Mouse (Mus musculus): ENCODE measurements at regions not wholly inside any gene's neighbourhood (a gene's known extent, or its start where the extent isn't known, plus 50 kb on each side); places are given as distances from the start of the nearest gene placed in this dataset.

GRCm38 (mm10) chr8:127792611-127793010 lies 565.8 kb upstream of the Nrp1 start:
- DNase-seq (ENCODE audit: low spot score) (no peak), ATAC-seq (ENCODE audit: low FRiP score) (no peak)
- Histone ChIP-seq H3K27ac (no peak overlapping the region), H3K9me3 (ENCODE audit: control insufficient read depth, low read length) (no peaks in the 10 kb centered on the region), H3K4me3 (replicated peaks; ENCODE audit: low read length) (no peak overlapping the region), H3K36me3 (replicated peaks; ENCODE audit: control insufficient read depth, insufficient read depth) (no peaks in the 10 kb centered on the region), H3K9ac (no peak overlapping the region), H3K4me2 (replicated peaks) (no peak overlapping the region), H3K27me3 (ENCODE audit: control insufficient read depth, insufficient read depth, low read length) (no peaks in the 10 kb centered on the region), H3K4me1 (replicated peaks; ENCODE audit: control insufficient read depth, insufficient read depth, low read length) (no peaks in the 10 kb centered on the region)
- WGBS: 77% methylated on average over 5 of the region's 5 CpGs

GRCm38 (mm10) chr8:127799849-127800471 lies 558.4 kb upstream of the Nrp1 start:
- ATAC-seq (ENCODE audit: low FRiP score) (no peak), DNase-seq (ENCODE audit: low spot score) (no peak)
- H3K9ac ChIP-seq: no peak overlapping the region
- no peak overlapping the region for H3K27ac ChIP-seq
- 86% methylated on average over 6 of the region's 6 CpGs for WGBS
- H3K36me3 ChIP-seq (replicated peaks; ENCODE audit: control insufficient read depth, insufficient read depth): no peaks in the 10 kb centered on the region
- no peaks in the 10 kb centered on the region for H3K27me3 ChIP-seq (ENCODE audit: control insufficient read depth, insufficient read depth, low read length)
- H3K4me2 ChIP-seq (replicated peaks): no peak overlapping the region
- no peak overlapping the region for H3K4me3 ChIP-seq (replicated peaks; ENCODE audit: low read length)
- H3K9me3 ChIP-seq (ENCODE audit: control insufficient read depth, low read length): no peaks in the 10 kb centered on the region
- H3K4me1 ChIP-seq (replicated peaks; ENCODE audit: control insufficient read depth, insufficient read depth, low read length): peaks cover 11% of the 10 kb centered on the region

DNA sequence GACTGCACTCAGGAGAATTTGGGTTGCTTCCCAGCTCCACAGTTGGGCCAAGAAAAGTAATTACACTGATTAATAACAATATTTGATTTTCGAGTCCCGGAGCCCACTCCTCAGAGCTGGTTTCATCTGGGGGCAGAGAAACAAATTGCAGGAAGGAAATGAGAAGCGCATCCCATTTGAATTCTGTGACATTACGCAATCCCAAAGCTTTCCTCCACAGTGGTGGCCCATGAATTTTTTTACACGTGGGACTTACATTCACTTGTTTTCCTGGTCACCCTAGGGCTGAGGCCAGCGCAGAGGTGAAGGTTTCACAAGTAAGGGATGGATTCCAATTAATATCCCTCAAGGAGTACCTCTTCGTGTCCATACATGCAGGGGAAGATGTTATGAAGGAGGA lies 556.3 kb upstream of the Nrp1 start:
- Histone ChIP-seq H3K4me3 (replicated peaks; ENCODE audit: low read length) (no peak overlapping the region), H3K9me3 (ENCODE audit: control insufficient read depth, low read length) (no peaks in the 10 kb centered on the region), H3K27ac (no peak overlapping the region), H3K36me3 (replicated peaks; ENCODE audit: control insufficient read depth, insufficient read depth) (no peaks in the 10 kb centered on the region), H3K9ac (no peak overlapping the region), H3K27me3 (ENCODE audit: control insufficient read depth, insufficient read depth, low read length) (no peaks in the 10 kb centered on the region), H3K4me2 (replicated peaks) (no peak overlapping the region), H3K4me1 (replicated peaks; ENCODE audit: control insufficient read depth, insufficient read depth, low read length) (peaks cover 11% of the 10 kb centered on the region)
- WGBS: 81% methylated on average over 7 of the region's 7 CpGs
- no peak for DNase-seq (ENCODE audit: low spot score)
- no peak for ATAC-seq (ENCODE audit: low FRiP score)

DNA sequence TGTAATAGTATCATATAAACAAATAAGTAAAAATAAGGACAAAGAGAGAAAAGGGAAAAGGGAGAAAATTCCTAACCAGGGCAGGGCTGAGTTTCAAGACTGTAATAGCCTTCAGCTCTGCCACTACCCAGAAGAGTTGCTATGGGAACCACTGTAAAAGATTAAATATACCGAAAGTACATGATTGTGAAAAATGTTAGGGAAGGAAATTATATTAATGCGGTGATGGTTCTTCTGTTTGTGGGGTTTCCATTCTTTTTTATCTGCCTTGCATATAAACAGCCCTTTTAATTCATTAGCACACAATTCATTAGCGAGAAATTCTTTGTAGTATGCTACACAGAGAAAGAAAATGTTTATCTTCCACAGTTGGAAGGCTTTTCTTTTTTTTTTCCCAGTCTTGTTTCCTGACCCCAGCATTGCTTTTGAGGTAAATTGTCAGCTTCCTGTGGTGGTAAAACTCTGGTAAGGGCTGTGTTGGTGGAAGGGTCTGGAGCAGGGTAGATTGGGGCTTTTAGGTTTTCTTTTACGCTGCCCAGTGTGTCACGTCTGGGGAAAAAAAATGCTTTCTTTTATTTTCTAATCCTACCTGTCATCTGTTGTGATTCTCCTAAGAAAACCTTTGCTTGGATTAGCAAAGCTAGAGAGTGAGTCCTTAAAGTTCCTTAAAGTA lies 555.6 kb upstream of the Nrp1 start:
- Histone ChIP-seq H3K4me2 (replicated peaks) (no peak overlapping the region), H3K27ac (peak overlapping the region; percentile 57), H3K9ac (no peak overlapping the region), H3K4me3 (replicated peaks; ENCODE audit: low read length) (no peak overlapping the region), H3K36me3 (replicated peaks; ENCODE audit: control insufficient read depth, insufficient read depth) (no peaks in the 10 kb centered on the region), H3K9me3 (ENCODE audit: control insufficient read depth, low read length) (no peaks in the 10 kb centered on the region), H3K4me1 (replicated peaks; ENCODE audit: control insufficient read depth, insufficient read depth, low read length) (peaks cover 11% of the 10 kb centered on the region), H3K27me3 (ENCODE audit: control insufficient read depth, insufficient read depth, low read length) (no peaks in the 10 kb centered on the region)
- DNase-seq (ENCODE audit: low spot score) (no peak), ATAC-seq (ENCODE audit: low FRiP score) (no peak)
- 59% methylated on average over 5 of the region's 5 CpGs for WGBS

DNA sequence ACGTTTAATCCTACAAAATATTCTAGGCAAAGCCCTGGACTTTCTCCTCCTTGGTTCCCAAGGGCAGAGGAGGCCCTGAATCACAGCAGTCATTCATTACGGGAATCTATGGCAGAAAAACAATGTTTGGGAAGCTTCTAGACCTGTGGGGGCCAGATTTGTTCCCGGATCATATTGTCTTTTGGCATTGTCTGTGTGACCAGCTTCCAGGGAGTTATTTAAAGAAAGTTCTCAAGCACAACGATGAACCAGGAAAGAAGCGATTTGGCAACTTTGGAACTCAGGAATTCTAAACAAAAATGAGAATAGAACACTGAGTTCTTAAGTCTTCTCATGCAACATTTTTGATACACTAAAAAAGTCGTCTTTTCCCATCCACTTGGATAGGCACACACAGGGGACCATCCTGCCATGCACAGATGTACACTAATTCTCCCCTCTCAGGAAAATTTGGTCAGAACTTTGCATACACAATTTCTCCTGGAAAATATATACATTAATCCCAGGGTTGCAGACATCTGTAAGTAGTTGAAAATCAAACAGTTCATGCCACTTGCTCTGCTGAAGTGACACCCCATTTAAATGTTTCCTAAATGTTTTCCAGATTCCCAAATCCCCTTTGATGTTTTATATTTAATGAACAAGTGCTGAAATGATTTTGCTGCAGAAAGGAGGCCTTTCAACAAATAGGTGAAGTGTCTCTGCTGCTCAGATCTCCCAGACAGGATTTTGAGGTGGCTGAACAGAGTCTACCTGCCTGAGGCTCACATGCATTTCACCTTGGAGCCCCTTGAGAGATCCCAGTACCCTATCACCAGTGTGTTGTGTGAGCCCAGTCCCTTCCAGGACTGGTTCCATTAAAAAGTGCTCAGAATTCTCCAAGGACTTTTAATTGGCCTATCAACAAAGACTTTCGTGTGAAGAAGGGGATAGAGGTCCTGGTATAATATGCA lies 548.9 kb upstream of the Nrp1 start:
- 64% methylated on average over 7 of the region's 7 CpGs for WGBS
- Histone ChIP-seq H3K36me3 (replicated peaks; ENCODE audit: control insufficient read depth, insufficient read depth) (no peaks in the 10 kb centered on the region), H3K4me2 (replicated peaks) (no peak overlapping the region), H3K27ac (no peak overlapping the region), H3K4me3 (replicated peaks; ENCODE audit: low read length) (no peak overlapping the region), H3K4me1 (replicated peaks; ENCODE audit: control insufficient read depth, insufficient read depth, low read length) (no peaks in the 10 kb centered on the region), H3K27me3 (ENCODE audit: control insufficient read depth, insufficient read depth, low read length) (no peaks in the 10 kb centered on the region), H3K9me3 (ENCODE audit: control insufficient read depth, low read length) (no peaks in the 10 kb centered on the region), H3K9ac (no peak overlapping the region)
- DNase-seq (ENCODE audit: low spot score): no peak
- ATAC-seq (ENCODE audit: low FRiP score): no peak

- H3K27me3 ChIP-seq (ENCODE audit: control insufficient read depth, insufficient read depth, low read length): no peaks in the 10 kb centered on the region
- H3K9ac ChIP-seq: no peak overlapping the region
- no peaks in the 10 kb centered on the region for H3K36me3 ChIP-seq (replicated peaks; ENCODE audit: control insufficient read depth, insufficient read depth)
- WGBS: 84% methylated on average over 8 of the region's 8 CpGs
- ATAC-seq (ENCODE audit: low FRiP score) (no peak), DNase-seq (ENCODE audit: low spot score) (no peak)
- H3K27ac ChIP-seq: no peak overlapping the region
- no peaks in the 10 kb centered on the region for H3K9me3 ChIP-seq (ENCODE audit: control insufficient read depth, low read length)
- H3K4me1 ChIP-seq (replicated peaks; ENCODE audit: control insufficient read depth, insufficient read depth, low read length): no peaks in the 10 kb centered on the region
- no peak overlapping the region for H3K4me3 ChIP-seq (replicated peaks; ENCODE audit: low read length)
- H3K4me2 ChIP-seq (replicated peaks): no peak overlapping the region
Observed at GRCm38 (mm10) chr8:127811338-127811737, 547.1 kb upstream of the Nrp1 start.

- DNase-seq (ENCODE audit: low spot score) (no peak), ATAC-seq (ENCODE audit: low FRiP score) (no peak)
- Histone ChIP-seq H3K9ac (no peak overlapping the region), H3K4me1 (replicated peaks; ENCODE audit: control insufficient read depth, insufficient read depth, low read length) (no peaks in the 10 kb centered on the region), H3K4me3 (replicated peaks; ENCODE audit: low read length) (no peak overlapping the region), H3K27ac (no peak overlapping the region), H3K4me2 (replicated peaks) (no peak overlapping the region), H3K9me3 (ENCODE audit: control insufficient read depth, low read length) (no peaks in the 10 kb centered on the region), H3K27me3 (ENCODE audit: control insufficient read depth, insufficient read depth, low read length) (no peaks in the 10 kb centered on the region), H3K36me3 (replicated peaks; ENCODE audit: control insufficient read depth, insufficient read depth) (no peaks in the 10 kb centered on the region)
- 87% methylated on average over 9 of the region's 9 CpGs for WGBS
Observed at GRCm38 (mm10) chr8:127814785-127815523, 543.5 kb upstream of the Nrp1 start.

- ATAC-seq (ENCODE audit: low FRiP score) (no peak), DNase-seq (ENCODE audit: low spot score) (no peak)
- no peak overlapping the region for H3K4me2 ChIP-seq (replicated peaks)
- H3K4me3 ChIP-seq (replicated peaks; ENCODE audit: low read length): no peak overlapping the region
- no peak overlapping the region for H3K27ac ChIP-seq
- H3K27me3 ChIP-seq (ENCODE audit: control insufficient read depth, insufficient read depth, low read length): no peaks in the 10 kb centered on the region
- H3K9ac ChIP-seq: no peak overlapping the region
- no peaks in the 10 kb centered on the region for H3K9me3 ChIP-seq (ENCODE audit: control insufficient read depth, low read length)
- no peaks in the 10 kb centered on the region for H3K36me3 ChIP-seq (replicated peaks; ENCODE audit: control insufficient read depth, insufficient read depth)
- 82% methylated on average over 1 of the region's 1 CpGs for WGBS
- no peaks in the 10 kb centered on the region for H3K4me1 ChIP-seq (replicated peaks; ENCODE audit: control insufficient read depth, insufficient read depth, low read length)
Observed at GRCm38 (mm10) chr8:127820741-127821170, 537.6 kb upstream of the Nrp1 start.

DNA sequence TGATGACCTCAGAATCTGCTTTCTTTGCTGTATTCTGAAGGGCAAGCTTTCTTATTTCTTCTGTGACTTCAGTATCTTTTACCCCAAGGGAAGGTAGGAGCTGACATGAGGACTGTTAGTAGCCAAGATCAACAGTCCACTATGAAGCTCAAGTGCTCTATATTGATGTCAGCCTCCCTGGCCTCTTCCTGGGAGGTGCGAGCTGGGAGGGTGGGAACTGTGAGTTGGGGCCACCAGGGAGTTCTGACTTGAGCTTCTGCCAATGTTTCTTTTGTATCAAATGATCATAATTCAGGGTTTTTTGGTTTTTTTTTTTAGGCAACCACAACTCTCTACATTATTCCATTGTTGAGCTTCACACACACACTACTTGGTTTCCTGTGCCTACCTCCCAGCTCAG lies 536.8 kb upstream of the Nrp1 start:
- no peak overlapping the region for H3K4me3 ChIP-seq (replicated peaks; ENCODE audit: low read length)
- H3K36me3 ChIP-seq (replicated peaks; ENCODE audit: control insufficient read depth, insufficient read depth): no peaks in the 10 kb centered on the region
- 79% methylated on average over 1 of the region's 1 CpGs for WGBS
- H3K27me3 ChIP-seq (ENCODE audit: control insufficient read depth, insufficient read depth, low read length): no peaks in the 10 kb centered on the region
- ATAC-seq (ENCODE audit: low FRiP score): no peak
- H3K27ac ChIP-seq: no peak overlapping the region
- no peak for DNase-seq (ENCODE audit: low spot score)
- H3K9me3 ChIP-seq (ENCODE audit: control insufficient read depth, low read length): no peaks in the 10 kb centered on the region
- H3K4me1 ChIP-seq (replicated peaks; ENCODE audit: control insufficient read depth, insufficient read depth, low read length): no peaks in the 10 kb centered on the region
- H3K9ac ChIP-seq: no peak overlapping the region
- H3K4me2 ChIP-seq (replicated peaks): no peak overlapping the region

Measured in hindbrain, embryonic 14.5 days (tissue).